Mouse (Mus musculus) spleen, embryonic (tissue): ENCODE measurements around the gene Olfr967.
"Not testable (repeated sequence)": the region's sequence is repeated elsewhere in the genome, so short reads cannot be mapped to it uniquely, and the experiment has no call there.

Source experiments
- CTCF ChIA-PET: fragments of 350-600 bp; sonication (Branson Sonifier 250); formaldehyde crosslinking; loops from one replicate; lab custom pipeline; 2022; lab: Charles Lee

Gene Olfr967

DNA sequence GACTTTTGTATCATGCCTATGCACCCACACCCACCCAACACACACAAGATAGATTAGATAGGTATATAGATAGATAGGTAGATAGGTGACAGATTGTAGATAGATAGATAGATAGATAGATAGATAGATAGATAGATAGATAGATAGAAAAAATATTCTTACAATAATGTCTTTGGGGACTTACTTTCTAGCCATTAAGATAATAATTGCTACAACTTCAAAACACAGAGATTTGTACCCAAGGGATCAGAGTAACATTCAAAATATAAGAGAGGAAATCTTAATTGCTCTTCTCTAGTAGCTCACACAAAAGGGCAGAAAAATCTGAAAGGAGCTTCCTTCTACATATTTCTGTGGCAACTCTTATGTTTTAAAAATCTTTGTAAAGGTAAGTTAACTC, at the start of gene Olfr967:
Olfr967 (plus strand) TSS at position 301 of the 400 bp plus-strand sequence.
- CTCF ChIA-PET = no interaction called here

GRCm38 (mm10) chr9:39701123-39701522, 44.9 kb upstream of the Olfr967 start:
- CTCF ChIA-PET = not testable (repeated sequence)

GRCm38 (mm10) chr9:39707017-39707416, 39.0 kb upstream of the Olfr967 start, which contains the start of gene Olfr149:
Gene Olfr149 (minus strand): TSS chr9:39707117.
- CTCF ChIA-PET = no interaction called here

- CTCF ChIA-PET = no interaction called here
These were observed 37.1 kb upstream of the Olfr967 start for GRCm38 (mm10) chr9:39708958-39709357.

DNA sequence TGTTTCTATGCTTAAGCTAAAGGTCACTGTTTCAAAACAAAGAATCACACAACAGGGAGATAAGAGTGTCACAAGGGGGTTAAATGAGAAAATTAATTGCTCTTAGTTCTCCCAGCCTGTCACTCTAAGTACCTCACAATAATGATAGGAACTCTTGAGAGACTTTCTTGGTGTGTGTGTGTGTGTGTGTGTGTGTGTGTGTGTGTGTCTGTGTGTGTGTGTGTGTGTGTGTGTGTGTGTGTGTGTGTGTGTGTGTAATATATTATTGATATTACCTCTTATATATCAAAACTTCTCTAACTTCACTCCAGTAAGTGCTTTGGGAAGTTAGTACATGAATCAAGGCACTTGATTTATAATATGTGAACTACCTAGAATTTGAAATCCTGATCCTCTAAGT, 35.0 kb upstream of the Olfr967 start, which contains the start of gene Olfr965:
Olfr965 (plus strand) TSS at position 301 of the 400 bp plus-strand sequence.
- CTCF ChIA-PET = no interaction called here

DNA sequence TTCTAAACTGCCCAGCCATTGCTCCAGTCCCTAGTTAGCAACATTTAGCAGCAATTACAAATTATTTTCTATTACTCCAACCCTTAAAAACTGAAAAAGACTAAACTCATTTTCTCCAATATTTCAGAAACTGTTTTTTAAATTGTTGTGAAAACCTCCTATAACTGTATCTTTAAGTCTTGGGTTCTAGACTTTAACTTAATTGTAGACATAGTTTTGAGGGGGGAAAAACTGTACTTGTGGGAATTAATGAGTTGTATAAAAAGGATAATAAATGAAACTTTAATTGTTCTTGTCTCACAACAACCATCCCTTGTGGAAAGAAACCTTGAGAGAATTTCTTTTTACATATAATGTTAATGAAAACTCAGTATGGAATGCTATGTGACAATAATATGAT, 15.4 kb upstream of the Olfr967 start, which contains the start of gene Olfr150:
Olfr150 (plus strand) TSS at position 301 of the 400 bp plus-strand sequence.
- CTCF ChIA-PET = no interaction called here

DNA sequence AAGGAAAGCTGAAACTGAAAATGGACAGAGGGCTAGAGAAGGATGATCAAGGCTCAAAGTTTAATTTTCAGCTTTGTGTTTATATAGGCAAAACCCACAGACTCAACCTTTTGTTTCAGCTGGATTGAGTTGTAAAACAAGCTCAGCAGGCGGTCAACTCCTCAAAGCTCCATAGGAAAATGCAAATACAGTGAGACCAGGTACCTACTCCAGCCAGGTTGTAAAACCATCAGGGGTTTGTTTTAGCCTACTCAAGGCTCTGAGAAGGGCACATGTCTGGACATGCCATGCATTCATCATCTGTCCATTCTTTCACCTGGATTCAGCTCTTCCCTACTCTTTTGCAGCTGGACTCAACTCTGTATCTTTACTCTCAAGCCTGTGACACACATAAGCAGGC, 5.3 kb upstream of the Olfr967 start:
- CTCF ChIA-PET = interaction anchor here (0.5 kb wide), 1 partner anchor 49 kb away, joined by 3 read pairs; no protein-coding TSS in a partner anchor

DNA sequence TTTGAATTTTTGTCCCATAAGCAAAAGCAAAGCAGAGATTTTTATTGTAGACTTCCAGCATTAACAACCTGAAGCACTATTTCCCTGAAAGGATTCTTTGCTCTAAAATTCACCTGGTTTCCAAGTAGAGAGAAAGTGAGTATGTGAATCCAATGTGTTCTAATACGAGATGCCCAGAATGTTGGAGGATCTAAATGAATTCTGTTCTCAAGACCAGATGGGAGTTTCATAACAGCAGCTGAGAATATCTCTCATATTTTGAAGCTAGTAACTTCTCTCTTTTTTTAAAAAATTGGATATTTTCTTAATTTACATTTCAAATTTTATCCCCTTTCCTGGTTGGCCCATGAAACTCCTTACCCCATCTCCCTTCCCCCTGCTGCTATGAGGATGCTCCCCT, 379 bp downstream of the Olfr967 start:
- CTCF ChIA-PET = no interaction called here

DNA sequence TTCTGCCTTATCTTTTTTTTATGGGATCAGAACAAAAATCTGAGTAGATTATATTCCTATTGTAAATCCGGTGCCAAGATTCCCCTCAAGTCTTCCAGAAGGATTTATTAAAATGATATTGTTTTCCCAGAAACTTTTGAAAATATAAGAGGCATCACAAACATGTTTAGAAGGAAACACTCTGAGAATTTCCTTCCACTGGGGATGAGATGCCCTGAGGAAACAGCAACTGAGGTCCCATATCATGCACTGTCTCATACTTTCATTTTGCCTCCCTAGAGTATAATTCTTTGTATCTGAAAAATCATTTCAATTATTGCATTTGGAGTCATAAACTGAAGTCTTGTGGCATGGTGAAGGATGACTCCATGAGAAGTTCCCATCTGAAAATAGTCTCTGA, 37.1 kb downstream of the Olfr967 start, which contains the start of gene Olfr968:
Olfr968 (minus strand) TSS at position 101 of the 400 bp plus-strand sequence.
- CTCF ChIA-PET = no interaction called here

GRCm38 (mm10) chr9:39790558-39790957, 44.5 kb downstream of the Olfr967 start, which contains the start of gene Olfr969:
Gene Olfr969 (plus strand): TSS chr9:39790945.
- CTCF ChIA-PET = no interaction called here
